Mouse (Mus musculus) liver, embryonic 14.5 days (tissue): ENCODE data around the gene Tbce.

Experiments used
- CTCF ChIP-seq: IDR thresholded peaks from 2 replicates; pipeline ENCODE4 v1.5.1; 2016; ENCODE audit warnings: antibody characterized with exemption, low read depth, control low read depth
- EP300 ChIP-seq: IDR thresholded peaks from 2 replicates; pipeline ENCODE4 v1.6.1; 2016; ENCODE audit warnings: antibody characterized with exemption, low read depth

DNA sequence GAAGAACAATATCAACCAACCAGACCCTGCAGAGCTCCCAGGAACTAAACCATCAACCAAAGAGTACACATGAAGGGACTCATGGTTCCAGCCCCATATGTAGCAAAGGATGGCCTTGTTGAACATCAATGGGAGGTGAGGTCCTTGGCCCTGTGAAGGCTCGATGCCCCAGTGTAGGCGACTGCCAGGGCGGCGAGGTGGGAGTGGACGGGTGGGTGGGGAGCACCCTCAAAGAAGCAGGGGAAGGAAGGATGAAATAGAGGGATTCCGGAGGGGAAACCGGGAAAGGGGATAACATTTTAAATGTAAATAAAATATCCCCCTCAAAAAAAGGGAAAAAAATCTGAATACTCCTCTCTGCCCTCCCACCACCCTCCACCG is 537 bp downstream of the Tbce start:
- no peak for TF ChIP-seq CTCF
- no peak for TF ChIP-seq EP300
